In genomic region chr1:56971942-56972250, GRCm38 (mm10) we compare ENCODE assay signal across 9 mouse cellular contexts. TPM values are rescaled to one million over a fixed set of nuclear protein-coding genes. Genes with fewer than 3 reads are reported as not detected.
A peak's percentile ranks its signal among the peaks of the same experiment; 100 is the strongest.
DNase-seq lines count a peak whose midpoint lies in the region; ATAC-seq and TF ChIP-seq lines count a peak whose summit lies in the region.
"Had no signal": no experiment of that assay in that cellular context is flagged by ENCODE, and none has a peak within 500 bp of the region (broad histone marks: within the 10 kb centered on the region; RNA-seq: fewer than 3 reads in every experiment).

No protein-coding gene starts in this region.

- no peak for TF ChIP-seq RAD21 in CH12.LX (IDR thresholded peaks at IDR 0.05; ENCODE audit: low read depth, low read length)

- TF ChIP-seq POLR2A in heart, adult 2 months (IDR thresholded peaks at IDR 0.05; ENCODE audit: insufficient read depth, low read depth, low read length), result no peak
- no peak for TF ChIP-seq POLR2A in CH12.LX (IDR thresholded peaks at IDR 0.05; ENCODE audit: low read depth, low read length)

- H3K79me2 ChIP-seq in heart, adult 2 months (replicated peaks; ENCODE audit: control insufficient read depth, insufficient read depth, low read length), result no peaks in the 10 kb centered on the region
- H3K79me2 ChIP-seq in CH12.LX (replicated peaks; ENCODE audit: control insufficient read depth, extremely low read depth, insufficient read depth, poor library complexity, severe bottlenecking), result peaks cover 20% of the 10 kb centered on the region

- H3K27me3 ChIP-seq in heart, adult 2 months (ENCODE audit: control insufficient read depth, insufficient read depth, low read length), result peaks cover 20% of the 10 kb centered on the region
- no peaks in the 10 kb centered on the region for H3K27me3 ChIP-seq in CH12.LX (replicated peaks)
- H3K27me3 ChIP-seq in forebrain, embryonic 15.5 days, result peaks cover 20% of the 10 kb centered on the region
- peaks cover 89% of the 10 kb centered on the region for H3K27me3 ChIP-seq in liver, embryonic 14.5 days (ENCODE audit: control insufficient read depth, insufficient read depth, low read length)

- in situ Hi-C loops in CH12.LX (cut with MboI; ENCODE audit: low pct_ligation_motif_present, low pct_unique_long_range_greater_than_20kb, low sequenced_read_pairs), result no loop called here

- ATAC-seq in forebrain, embryonic 15.5 days (replicated peaks), result no peak
- no peak for ATAC-seq in liver, embryonic 14.5 days (ENCODE audit: insufficient read depth)
- ATAC-seq: CD4-positive, CD25-positive, alpha-beta regulatory T cell, adult 4 months had no signal

- no peak for TF ChIP-seq CTCF in heart, adult 2 months (IDR thresholded peaks at IDR 0.05)
- TF ChIP-seq CTCF in CH12.LX (conservative IDR thresholded peaks at IDR 0.05 in 1 of 2, IDR thresholded peaks at IDR 0.05 in 1 of 2; ENCODE audit: low read depth in 2 of 2, low read length in 2 of 2), result no peak
- no peak for TF ChIP-seq CTCF in liver, embryonic 14.5 days (IDR thresholded peaks at IDR 0.05; ENCODE audit: low read depth)

- H3K27ac ChIP-seq in heart, adult 2 months, result no peak overlapping the region; the same call in 1 of the 2 replicates
- H3K27ac ChIP-seq in CH12.LX (ENCODE audit: insufficient read depth, low read depth), result peak overlapping the region; percentile 93
- peak overlapping the region; percentile 96 for H3K27ac ChIP-seq in forebrain, embryonic 15.5 days (replicated peaks)
- no peak overlapping the region for H3K27ac ChIP-seq in liver, embryonic 14.5 days

- TF ChIP-seq EP300 in heart, adult 2 months (IDR thresholded peaks at IDR 0.05; ENCODE audit: insufficient read depth, low read depth, low read length), result no peak
- TF ChIP-seq EP300 in CH12.LX (IDR thresholded peaks at IDR 0.05; ENCODE audit: low read length), result no peak
- TF ChIP-seq EP300 in liver, embryonic 14.5 days (IDR thresholded peaks at IDR 0.05; ENCODE audit: low read depth), result no peak

- intact Hi-C loops in heart, adult 2 months (cut with DNase I), result loop anchor here (10.0 kb wide), 1 partner anchor 1567 kb away; the partner anchor contains the start of gene Plcl1

- no peaks in the 10 kb centered on the region for H3K9me3 ChIP-seq in CH12.LX (replicated peaks; ENCODE audit: low read length)
- H3K9me3 ChIP-seq in forebrain, embryonic 15.5 days, result no peaks in the 10 kb centered on the region
- H3K9me3 ChIP-seq in liver, embryonic 14.5 days (ENCODE audit: control insufficient read depth, low read length), result no peaks in the 10 kb centered on the region

- H3K36me3 ChIP-seq in heart, adult 2 months (ENCODE audit: control insufficient read depth, insufficient read depth, low read length), result no peaks in the 10 kb centered on the region
- H3K36me3 ChIP-seq in CH12.LX (replicated peaks in 1 of 2; ENCODE audit: control insufficient read depth in 1 of 2, insufficient read depth in 1 of 2, low read length in 1 of 2), result peaks cover 0 to 3% of the 10 kb centered on the region in 2 experiments
- H3K36me3 ChIP-seq in forebrain, embryonic 15.5 days, result no peaks in the 10 kb centered on the region
- H3K36me3 ChIP-seq in liver, embryonic 14.5 days (replicated peaks; ENCODE audit: control insufficient read depth, insufficient read depth, low read depth), result no peaks in the 10 kb centered on the region

- no peak for DNase-seq in heart, adult 2 months
- no peak for DNase-seq in heart, adult 9 months (ENCODE audit: low spot score in 2 of 2)
- no peak for DNase-seq in CH12.LX (ENCODE audit: extremely low read depth)
- DNase-seq in liver, embryonic 14.5 days (ENCODE audit: low read depth in 3 of 3, low spot score in 3 of 3), result no peak
- DNase-seq in MN1 (ENCODE audit: low spot score), result no peak
- no peak for DNase-seq in urinary bladder, postnatal 14 days (ENCODE audit: low spot score)
- DNase-seq in thymus, postnatal 0 days (ENCODE audit: low spot score), result no peak

- H3K4me1 ChIP-seq in heart, adult 2 months (ENCODE audit: control insufficient read depth, insufficient read depth, low read length), result no peaks in the 10 kb centered on the region
- H3K4me1 ChIP-seq in CH12.LX (ENCODE audit: control insufficient read depth in 1 of 2, insufficient read depth in 2 of 2), result peaks cover 4 to 15% of the 10 kb centered on the region in 2 experiments; a peak in 3 of 4 replicates
- peaks cover 46% of the 10 kb centered on the region for H3K4me1 ChIP-seq in forebrain, embryonic 15.5 days
- H3K4me1 ChIP-seq in liver, embryonic 14.5 days (replicated peaks; ENCODE audit: control insufficient read depth in 2 of 2, insufficient read depth in 2 of 2, low read length in 1 of 2), result no peaks in the 10 kb centered on the region

- WGBS in heart, adult 2 months, result 1% methylated on average over 23 of the region's 23 CpGs
- 0% methylated on average over 22 of the region's 23 CpGs for WGBS in forebrain, embryonic 15.5 days
- under 1% methylated on average over 23 of the region's 23 CpGs for WGBS in liver, embryonic 14.5 days (ENCODE audit: insufficient replicate concordance)

- H3K4me2 ChIP-seq in CH12.LX (ENCODE audit: insufficient read depth, low read depth, poor library complexity, severe bottlenecking), result peak overlapping the region; percentile 79
- H3K4me2 ChIP-seq in forebrain, embryonic 15.5 days (replicated peaks), result peak overlapping the region; percentile 94
- peak overlapping the region; percentile 71 for H3K4me2 ChIP-seq in liver, embryonic 14.5 days (ENCODE audit: low read depth)

- dilution Hi-C loops in CH12.LX (cut with MboI; ENCODE audit: extremely low pct_ligation_motif_present, extremely low pct_unique_long_range_greater_than_20kb, low sequenced_read_pairs), result no loop called here

- peak overlapping the region; percentile 92 for H3K9ac ChIP-seq in heart, adult 2 months (ENCODE audit: low read depth, low read length)
- peak overlapping the region; percentile 81 for H3K9ac ChIP-seq in CH12.LX (ENCODE audit: insufficient read depth, low read depth)
- H3K9ac ChIP-seq in forebrain, embryonic 15.5 days (replicated peaks), result peak overlapping the region; percentile 75
- no peak overlapping the region for H3K9ac ChIP-seq in liver, embryonic 14.5 days (replicated peaks)

- H3K4me3 ChIP-seq in heart, adult 2 months, result peak overlapping the region; percentile 98
- H3K4me3 ChIP-seq in CH12.LX (replicated peaks in 1 of 3; ENCODE audit: low read depth in 2 of 3, low read length in 2 of 3, poor library complexity in 1 of 3), result peak overlapping the region; percentile 75 to 98 (median 82)
- H3K4me3 ChIP-seq in forebrain, embryonic 15.5 days, result peak overlapping the region; percentile 89
- peak overlapping the region; percentile 26 to 59 for H3K4me3 ChIP-seq in liver, embryonic 14.5 days (ENCODE audit: insufficient read depth in 1 of 2, low read depth in 2 of 2, low read length in 2 of 2)

TF ChIP-seq in CH12.LX, 34 proteins besides CTCF, POLR2A, EP300 and RAD21:
- TF ChIP-seq SMC3 (IDR thresholded peaks at IDR 0.05; ENCODE audit: low read depth, low read length) (no peak), CHD2 (IDR thresholded peaks at IDR 0.05; ENCODE audit: low read length) (no peak), SIN3A (IDR thresholded peaks at IDR 0.05; ENCODE audit: low read length) (peak; percentile 19; the same call in 1 of the 2 replicates), CHD1 (IDR thresholded peaks at IDR 0.05; ENCODE audit: low read depth, low read length) (no peak), E2F4 (IDR thresholded peaks at IDR 0.05; ENCODE audit: insufficient replicate concordance, low read depth, low read length) (no peak), TBP (conservative IDR thresholded peaks at IDR 0.05; ENCODE audit: low read depth, low read length) (no peak), MAZ (IDR thresholded peaks at IDR 0.05; ENCODE audit: low read depth, low read length) (0 out of 2 replicates have a peak, but pooled peaks have one; percentile 2), PAX5 (IDR thresholded peaks at IDR 0.05; ENCODE audit: low read length) (no peak), ETS1 (conservative IDR thresholded peaks at IDR 0.05; ENCODE audit: low read depth, low read length) (no peak), MAX (IDR thresholded peaks at IDR 0.05; ENCODE audit: low read length) (peak; percentile 49; the same call in 1 of the 2 replicates), NRF1 (IDR thresholded peaks at IDR 0.05; ENCODE audit: low read depth, low read length) (no peak), HCFC1 (IDR thresholded peaks at IDR 0.05; ENCODE audit: low read depth, low read length) (no peak), KAT2A (IDR thresholded peaks at IDR 0.05; ENCODE audit: insufficient replicate concordance, low read length) (no peak), POLR2AphosphoS2 (IDR thresholded peaks at IDR 0.05; ENCODE audit: low read depth, low read length) (no peak), MXI1 (IDR thresholded peaks at IDR 0.05; ENCODE audit: low read depth, low read length) (peak; percentile 18; the same call in 1 of the 2 replicates)

RNA-seq across cellular contexts. Expression of gene Satb2, which starts 6.6 kb away (rescaled TPM):
- total RNA-seq in heart, adult 2 months (2021), result under 1 TPM; 0.25 to 0.39 TPM
- polyA plus RNA-seq in heart, adult 2 months (2012; rRNA removed), result 0.14 and 0.18 TPM in 2 replicates
- total RNA-seq in CH12.LX (2012; rRNA removed) (1.6 and 2.1 TPM in 2 replicates), CH12.LX (2014; rRNA removed) (1.4 and 2.0 TPM in 2 replicates)
- 3.7 and 3.9 TPM in 2 replicates for polyA plus RNA-seq in CH12.LX (2012; ENCODE audit: insufficient read length, low read depth)
- polyA plus RNA-seq in forebrain, embryonic 15.5 days (2015; fragmentation: Nextera tagmentation; extraction: Ambion mirVana), result 46.2 and 62.5 TPM in 2 replicates
- polyA plus RNA-seq in liver, embryonic 14.5 days (2012; rRNA removed), result 0.03 and 0.08 TPM in 2 replicates
- polyA plus RNA-seq in liver, embryonic 14.5 days (2014; fragmentation: Nextera tagmentation; extraction: Ambion mirVana), result 0.03 TPM in 1 of 2 replicates, not detected in the other
- 0.10 and 0.14 TPM in 2 replicates for polyA plus RNA-seq in thymus, postnatal 0 days (2015; fragmentation: Nextera tagmentation; extraction: Ambion mirVana)
- polyA plus RNA-seq: CD4-positive, CD25-positive, alpha-beta regulatory T cell, adult 4 months had no signal

Comparison
In these comparisons a context has a peak if more than half of its experiments do, and no peak if none do; other contexts are left out.
1. H3K27ac ChIP-seq: peak in CH12.LX (single experiment) and forebrain, embryonic 15.5 days (single experiment); none in heart, adult 2 months (single experiment) and liver, embryonic 14.5 days (single experiment).
2. H3K4me3 ChIP-seq: peak in every context shown above with its lines; median percentile 98 in heart, adult 2 months; 89 in forebrain, embryonic 15.5 days; 82 in CH12.LX; 42 in liver, embryonic 14.5 days.
3. Peak in every context shown above with its lines, with median percentiles within 50 percentile points of each other: H3K4me2 ChIP-seq.